Mouse (Mus musculus) left cerebral cortex, adult 6 months (tissue): Measurements from ENCODE around the gene Rhpn2. TPM values are rescaled to one million over a fixed set of nuclear protein-coding genes. Genes with fewer than 3 reads are reported as not detected.

Experiments used
- long read RNA-seq, 2 experiments: library from polyadenylated mRNA; unstranded; transcript quantifications; one replicate each; pipeline ENCODE4 v2.0.0; 2019 to 2020
- polyA plus RNA-seq: library from polyadenylated mRNA; unstranded; fragments of <200 nt; fragmentation: Nextera tagmentation; gene quantifications from 2 replicates; pipeline ENCODE4 v1.2.3, GENCODE M21; 2021

Rhpn2 gene
- 4.3 and 5.4 TPM in 2 replicates for polyA plus RNA-seq
- long read RNA-seq, experiment 1, transcript Rhpn2-201 (15 exons, 3,508 nt) = major isoform, 23 of 33 reads
- long read RNA-seq, experiment 1, partial matches to known transcripts = 3 of 33 reads
- long read RNA-seq, experiment 1, other reads (novel, unspliced or antisense) = 6 of 33 reads
- long read RNA-seq, experiment 2, partial matches to known transcripts = 1 of 5 reads
- long read RNA-seq, experiment 2, other reads (novel, unspliced or antisense) = 1 of 5 reads

DNA sequence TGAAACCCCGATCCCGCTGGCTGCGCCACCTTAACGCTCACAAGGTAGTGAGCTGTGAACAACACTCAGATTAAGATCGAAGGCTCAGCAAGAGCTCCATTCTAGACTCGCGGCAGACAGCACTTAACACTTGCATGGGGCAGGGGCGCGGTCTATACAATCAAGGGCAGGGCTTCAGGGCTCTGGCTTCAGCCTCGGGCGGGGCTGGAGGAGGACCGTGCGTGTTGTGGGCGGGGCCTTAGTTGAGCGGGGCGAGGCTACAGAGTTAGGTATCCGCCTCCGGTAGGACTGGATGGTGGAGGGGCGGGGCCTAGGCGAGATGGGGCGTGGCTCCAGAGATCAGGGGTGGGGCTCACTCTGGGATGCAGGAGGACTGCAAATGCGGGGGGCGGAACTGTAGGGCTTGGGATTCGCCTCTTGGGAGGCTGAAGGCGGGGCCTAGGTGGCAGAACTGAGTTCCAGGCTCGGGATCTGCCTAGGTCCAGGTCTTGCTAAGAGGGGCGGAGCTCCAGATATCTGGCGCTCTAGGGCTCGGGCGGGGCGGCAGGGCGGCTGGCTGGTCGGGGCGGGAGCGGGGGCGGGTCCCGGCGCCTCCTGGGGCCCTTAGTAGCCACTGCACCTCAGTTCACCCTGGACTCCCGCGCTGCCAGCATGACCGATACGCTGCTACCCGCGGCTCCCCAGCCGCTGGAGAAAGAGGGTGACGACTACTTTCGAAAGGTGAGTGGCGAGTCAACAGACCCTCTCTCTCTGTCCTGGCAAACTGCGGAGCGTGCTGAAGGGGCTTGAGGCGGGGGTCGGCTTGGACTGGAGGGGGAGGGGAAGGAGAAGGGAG lies at the start of gene Rhpn2:
Gene Rhpn2, plus strand, starts transcription at position 479 of the 835 bp plus-strand sequence.

DNA sequence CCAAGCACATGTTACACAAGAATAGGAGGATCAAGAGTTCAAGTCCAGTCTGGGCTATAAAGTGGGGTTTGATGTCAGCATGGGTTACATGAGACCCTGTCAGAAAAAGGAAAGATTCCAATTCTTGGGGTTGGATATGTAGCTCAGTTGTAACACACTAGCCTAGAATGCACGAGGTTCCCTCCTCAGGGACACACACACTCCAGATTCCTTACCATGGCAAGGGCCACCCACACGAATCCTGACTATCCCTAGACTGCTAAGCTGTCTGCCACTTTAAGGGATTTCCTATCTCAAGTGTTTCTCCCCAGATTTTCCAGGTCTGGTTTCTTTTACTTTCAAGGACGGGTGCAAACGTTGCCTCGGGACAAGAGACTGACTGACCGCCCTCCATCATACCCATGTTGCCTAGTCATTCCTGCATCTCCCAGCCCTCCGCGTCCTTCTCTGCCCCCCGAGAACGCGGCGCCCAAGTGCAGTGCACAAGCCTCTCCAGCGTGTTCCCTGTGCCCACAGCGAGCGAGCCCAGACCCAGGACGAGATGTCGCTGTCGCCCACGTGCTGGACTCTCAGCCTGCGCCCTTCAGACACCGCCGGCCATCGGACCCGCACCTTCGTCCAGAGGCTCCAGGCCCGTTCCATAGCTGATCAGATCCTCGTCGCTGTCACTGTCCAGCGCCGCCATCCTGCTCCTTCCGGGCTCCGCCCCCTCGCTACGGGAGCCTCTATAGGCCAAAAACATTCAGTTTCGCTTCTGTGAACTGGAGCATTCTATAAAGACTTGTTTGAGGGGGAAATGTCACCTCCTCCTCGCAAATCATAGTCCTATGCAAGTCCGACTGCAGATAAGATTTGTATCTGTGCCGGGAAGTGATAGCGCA lies 16.0 kb upstream of the Rhpn2 start, which contains the start of gene Gpatch1:
Gene Gpatch1, minus strand, starts transcription at position 712 of the 881 bp plus-strand sequence.

DNA sequence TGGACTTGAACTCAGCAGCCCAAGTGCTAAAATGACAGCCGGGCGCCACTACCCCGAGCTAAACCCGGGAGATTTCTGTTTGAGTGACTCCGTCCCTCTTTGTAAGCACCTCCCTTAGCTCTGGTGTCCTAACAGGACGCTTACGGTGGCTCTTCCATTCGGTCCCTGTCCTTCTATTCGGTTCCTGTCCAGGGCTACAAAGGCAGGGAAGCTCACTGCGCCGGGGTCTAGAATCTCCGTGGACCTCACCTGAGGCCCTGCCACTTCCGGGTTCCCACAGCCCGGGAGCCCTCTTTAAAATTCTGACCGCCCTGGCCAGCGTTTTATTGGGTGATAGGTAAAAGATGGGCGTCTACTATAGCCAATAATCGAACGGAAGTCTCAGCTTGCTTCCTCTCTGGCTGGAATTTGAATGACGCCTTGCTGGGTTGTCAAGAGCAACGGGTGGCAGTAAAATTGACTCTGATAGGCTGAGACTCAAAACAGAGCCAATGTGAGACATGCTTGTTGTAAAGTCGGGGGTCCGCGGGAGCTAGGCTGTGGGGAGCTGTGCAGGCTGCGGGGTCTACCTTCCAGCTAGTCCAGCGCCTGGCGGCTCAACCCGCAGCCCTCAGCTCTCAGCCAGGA lies 62.7 kb downstream of the Rhpn2 start, which contains the start of the genes Faap24 and Cep89:
Gene Faap24, minus strand, starts transcription at position 295 of the 627 bp plus-strand sequence.
Gene Cep89, plus strand, starts transcription at position 494 of the 627 bp plus-strand sequence.

Other genes starting within 250 kb of the Rhpn2 start
- 0.48 and 1.8 TPM in 2 replicates for gene Cebpa, start 214.9 kb upstream of the Rhpn2 start, polyA plus RNA-seq
- gene Slc7a10, start 147.8 kb upstream of the Rhpn2 start, polyA plus RNA-seq = 45.5 and 50.8 TPM in 2 replicates
- 9.8 and 10.2 TPM in 2 replicates for gene Lrp3, start 118.7 kb upstream of the Rhpn2 start, polyA plus RNA-seq
- 11.0 and 14.8 TPM in 2 replicates for gene Gpatch1, start 15.7 kb upstream of the Rhpn2 start, polyA plus RNA-seq
- 8.5 and 9.3 TPM in 2 replicates for gene Faap24, start 62.7 kb downstream of the Rhpn2 start, polyA plus RNA-seq
- gene Cep89, start 62.9 kb downstream of the Rhpn2 start, polyA plus RNA-seq = 6.7 and 7.6 TPM in 2 replicates
- not detected in 2 replicates for gene Slc7a9, start 114.6 kb downstream of the Rhpn2 start, polyA plus RNA-seq
- gene Tdrd12, start 203.6 kb downstream of the Rhpn2 start, polyA plus RNA-seq = 0.36 and 0.51 TPM in 2 replicates
- 178 and 208 TPM in 2 replicates for gene Nudt19, start 222.1 kb downstream of the Rhpn2 start, polyA plus RNA-seq